Mouse (Mus musculus): ENCODE data around the gene Casz1. TPM values are rescaled to one million over a fixed set of nuclear protein-coding genes. Genes with fewer than 3 reads are reported as not detected.

Casz1 gene
- total and polyA plus RNA-seq, 3 experiments = 0.02 to 0.27 TPM; not detected in 1

DNA sequence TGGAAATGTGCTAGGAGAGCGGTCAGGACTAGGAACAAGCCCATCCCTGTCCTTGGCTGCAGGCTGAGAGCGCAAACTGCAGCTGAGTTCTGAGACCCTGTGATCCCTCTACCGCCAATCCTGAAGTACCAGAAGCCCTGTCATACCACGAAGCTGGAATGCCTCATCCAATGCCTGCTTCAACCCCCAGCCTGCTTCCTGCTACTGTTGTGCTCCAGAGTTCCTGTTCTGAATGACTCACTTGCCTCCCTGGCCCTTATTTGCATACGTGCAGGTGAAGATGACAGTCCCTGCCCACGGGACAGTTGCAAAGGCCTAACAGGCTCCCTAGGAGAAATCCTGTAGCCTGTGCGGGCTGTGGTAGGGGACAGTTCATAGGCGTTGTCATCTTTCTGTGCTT lies 13.3 kb upstream of the Casz1 start:
- peaks cover 9% of the 10 kb centered on the region; the same call in 1 of the 2 replicates for H3K27me3 ChIP-seq (ENCODE audit: insufficient read depth, low read length)

DNA sequence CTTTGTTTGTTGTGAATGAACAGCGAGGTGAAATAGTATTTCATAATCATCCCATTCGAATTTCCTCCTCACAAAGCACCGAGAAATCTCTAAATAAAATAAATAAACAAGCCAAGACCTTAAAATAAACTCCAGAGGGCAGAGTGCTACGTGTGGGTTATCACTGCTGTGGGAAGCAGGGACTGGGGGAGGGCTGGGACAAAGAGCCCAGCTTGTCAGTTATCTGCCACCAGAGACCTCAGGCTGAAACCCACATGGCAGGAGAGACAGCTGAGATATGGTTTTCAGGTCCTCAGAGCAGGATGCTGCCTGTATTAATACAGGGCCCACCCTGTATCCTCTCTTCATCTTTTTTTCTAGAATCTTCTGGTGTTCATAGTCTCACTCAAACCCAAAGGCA lies 9.2 kb upstream of the Casz1 start:
- no peak for DNase-seq (ENCODE audit: low spot score)
- Histone ChIP-seq H3K4me3 (ENCODE audit: low read depth, low read length) (no peak overlapping the region), H3K36me3 (replicated peaks) (no peaks in the 10 kb centered on the region), H3K9me3 (replicated peaks) (no peaks in the 10 kb centered on the region), H3K27me3 (ENCODE audit: insufficient read depth, low read length) (peaks cover 12% of the 10 kb centered on the region; the same call in 1 of the 2 replicates), H3K4me1 (ENCODE audit: insufficient read depth, low read depth, low read length) (no peaks in the 10 kb centered on the region)
- ATAC-seq (ENCODE audit: extremely low read depth, insufficient number of reproducible peaks, low FRiP score, poor library complexity, severe bottlenecking) = no peak
- no peak for TF ChIP-seq CTCF (IDR thresholded peaks at IDR 0.05; ENCODE audit: low read depth, low read length)
- no peak for TF ChIP-seq TAL1 (conservative IDR thresholded peaks at IDR 0.05; ENCODE audit: low read depth, low read length)
- TF ChIP-seq GATA2 (IDR thresholded peaks at IDR 0.05; ENCODE audit: borderline replicate concordance, low read depth, low read length) = no peak
- TF ChIP-seq POLR2AphosphoS5 (IDR thresholded peaks at IDR 0.05; ENCODE audit: insufficient replicate concordance, low read depth, low read length) = no peak
- TF ChIP-seq GATA1 (IDR thresholded peaks at IDR 0.05; ENCODE audit: borderline replicate concordance, low read length) = no peak

More for the DNA sequence above, 13.3 kb upstream of the Casz1 start:
- Histone ChIP-seq H3K9me3 (replicated peaks) (no peaks in the 10 kb centered on the region), H3K4me3 (ENCODE audit: low read depth, low read length) (no peak overlapping the region), H3K4me1 (ENCODE audit: insufficient read depth, low read depth, low read length) (no peaks in the 10 kb centered on the region), H3K36me3 (replicated peaks) (no peaks in the 10 kb centered on the region)
- TF ChIP-seq TAL1 (conservative IDR thresholded peaks at IDR 0.05; ENCODE audit: low read depth, low read length) (no peak), CTCF (IDR thresholded peaks at IDR 0.05; ENCODE audit: low read depth, low read length) (no peak), POLR2AphosphoS5 (IDR thresholded peaks at IDR 0.05; ENCODE audit: insufficient replicate concordance, low read depth, low read length) (no peak), GATA1 (IDR thresholded peaks at IDR 0.05; ENCODE audit: borderline replicate concordance, low read length) (no peak), GATA2 (IDR thresholded peaks at IDR 0.05; ENCODE audit: borderline replicate concordance, low read depth, low read length) (no peak)
- ATAC-seq (ENCODE audit: extremely low read depth, insufficient number of reproducible peaks, low FRiP score, poor library complexity, severe bottlenecking) = no peak
- no peak for DNase-seq (ENCODE audit: low spot score)

DNA sequence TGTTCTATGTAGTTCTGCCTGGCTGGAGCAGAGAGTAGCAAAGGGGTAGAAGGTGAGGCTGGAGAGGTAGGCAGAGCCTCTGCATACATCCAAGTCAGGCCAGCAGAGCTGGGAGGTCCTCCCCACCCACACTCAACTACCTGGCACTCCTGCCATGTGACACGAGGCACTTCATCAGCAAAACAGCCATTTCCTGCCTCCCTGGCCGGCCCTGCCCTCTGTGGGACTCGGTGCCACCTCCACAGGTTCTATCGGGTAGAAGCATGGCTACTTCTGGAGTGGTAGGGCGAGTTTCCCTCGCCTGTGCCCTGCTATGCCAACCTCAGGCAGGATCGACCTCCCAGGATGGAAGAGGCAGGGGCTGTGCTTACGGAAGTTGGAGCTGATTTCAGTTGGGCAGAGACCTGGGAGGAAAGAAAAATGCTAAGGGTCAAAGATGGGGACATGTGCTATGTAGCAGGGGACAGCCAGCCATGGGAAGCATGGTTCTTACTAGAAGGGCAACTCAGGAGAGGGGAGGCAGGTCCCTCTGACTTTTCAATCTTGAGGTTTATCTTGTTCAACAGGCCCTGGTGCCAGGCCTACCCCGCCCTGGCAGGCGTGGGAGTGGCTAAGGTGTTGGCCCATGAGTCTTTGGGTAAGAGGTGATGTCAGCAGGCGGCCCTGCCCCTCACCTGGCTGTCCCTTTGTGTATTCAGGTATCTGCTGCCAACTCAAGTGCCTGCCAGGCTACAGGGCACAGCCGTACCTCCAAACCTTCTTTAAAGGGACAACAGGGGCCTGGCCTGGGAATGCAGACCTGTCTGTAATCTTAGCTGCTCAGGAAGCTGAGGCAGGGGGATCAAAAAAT lies 6.5 kb upstream of the Casz1 start:
- no peak for TF ChIP-seq GATA1 (IDR thresholded peaks at IDR 0.05; ENCODE audit: borderline replicate concordance, low read length)
- TF ChIP-seq TAL1 (conservative IDR thresholded peaks at IDR 0.05; ENCODE audit: low read depth, low read length) = no peak
- TF ChIP-seq POLR2AphosphoS5 (IDR thresholded peaks at IDR 0.05; ENCODE audit: insufficient replicate concordance, low read depth, low read length) = no peak
- TF ChIP-seq GATA2 (IDR thresholded peaks at IDR 0.05; ENCODE audit: borderline replicate concordance, low read depth, low read length) = no peak
- TF ChIP-seq CTCF (IDR thresholded peaks at IDR 0.05; ENCODE audit: low read depth, low read length) = no peak
- Histone ChIP-seq H3K4me3 (ENCODE audit: low read depth, low read length) (no peak overlapping the region), H3K36me3 (replicated peaks) (no peaks in the 10 kb centered on the region), H3K27me3 (ENCODE audit: insufficient read depth, low read length) (peaks cover 12% of the 10 kb centered on the region; the same call in 1 of the 2 replicates), H3K9me3 (replicated peaks) (no peaks in the 10 kb centered on the region), H3K4me1 (ENCODE audit: insufficient read depth, low read depth, low read length) (no peaks in the 10 kb centered on the region)
- DNase-seq (ENCODE audit: low spot score) (no peak), ATAC-seq (ENCODE audit: extremely low read depth, insufficient number of reproducible peaks, low FRiP score, poor library complexity, severe bottlenecking) (no peak)

DNA sequence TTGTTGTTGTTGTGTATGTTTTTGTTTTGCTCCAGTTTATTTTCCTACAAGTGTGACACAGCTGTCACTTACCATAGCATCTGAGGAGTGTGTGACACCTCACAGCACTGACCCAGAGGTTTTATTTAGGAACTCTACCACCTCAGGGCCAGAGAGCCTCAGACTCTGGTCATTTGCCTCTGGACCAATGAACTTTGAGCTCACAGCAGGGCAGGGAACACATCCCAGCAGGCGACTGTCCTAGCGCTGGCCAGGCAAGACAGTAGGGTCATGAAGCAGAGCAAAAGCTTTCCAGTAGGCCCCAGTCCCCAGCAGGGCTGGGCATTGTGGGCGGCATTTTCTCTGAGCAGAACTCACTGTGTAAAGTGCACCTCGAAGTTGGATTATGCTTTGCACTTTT lies 1.2 kb upstream of the Casz1 start:
- Histone ChIP-seq H3K27me3 (ENCODE audit: insufficient read depth, low read length) (peaks cover 24% of the 10 kb centered on the region; the same call in 1 of the 2 replicates), H3K4me3 (ENCODE audit: low read depth, low read length) (no peak overlapping the region), H3K4me1 (ENCODE audit: insufficient read depth, low read depth, low read length) (no peaks in the 10 kb centered on the region), H3K9me3 (replicated peaks) (peaks cover 2% of the 10 kb centered on the region; the same call in 1 of the 2 replicates), H3K36me3 (replicated peaks) (no peaks in the 10 kb centered on the region)
- TF ChIP-seq POLR2AphosphoS5 (IDR thresholded peaks at IDR 0.05; ENCODE audit: insufficient replicate concordance, low read depth, low read length) (no peak), GATA2 (IDR thresholded peaks at IDR 0.05; ENCODE audit: borderline replicate concordance, low read depth, low read length) (no peak), TAL1 (conservative IDR thresholded peaks at IDR 0.05; ENCODE audit: low read depth, low read length) (no peak), GATA1 (IDR thresholded peaks at IDR 0.05; ENCODE audit: borderline replicate concordance, low read length) (no peak), CTCF (IDR thresholded peaks at IDR 0.05; ENCODE audit: low read depth, low read length) (no peak)
- DNase-seq (ENCODE audit: low spot score) (no peak), ATAC-seq (ENCODE audit: extremely low read depth, insufficient number of reproducible peaks, low FRiP score, poor library complexity, severe bottlenecking) (no peak)

DNA sequence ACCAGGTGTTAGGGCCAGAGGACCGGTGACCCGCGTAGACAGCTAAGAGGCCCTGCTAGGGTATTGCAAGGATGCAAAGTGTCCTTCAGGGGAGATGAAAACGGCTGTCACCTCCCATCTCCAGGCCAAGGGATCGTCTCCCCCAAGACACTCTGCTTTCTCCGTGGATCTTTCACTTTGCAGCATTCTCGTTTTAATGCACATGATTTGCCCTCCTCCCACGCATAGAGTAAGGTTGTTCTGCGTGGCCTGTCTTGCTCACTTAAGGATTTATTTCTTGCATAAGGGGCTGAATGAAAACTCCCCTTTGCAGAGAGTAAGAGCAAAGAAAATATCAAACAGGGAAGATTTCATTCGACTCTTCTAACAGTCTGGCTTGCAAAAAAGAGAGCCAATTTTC lies 593 bp upstream of the Casz1 start:
- peaks cover 21% of the 10 kb centered on the region; the same call in 1 of the 2 replicates for H3K27me3 ChIP-seq (ENCODE audit: insufficient read depth, low read length)
- H3K9me3 ChIP-seq (replicated peaks) = peaks cover 2% of the 10 kb centered on the region; the same call in 1 of the 2 replicates
- DNase-seq (ENCODE audit: low spot score) = no peak
- H3K4me1 ChIP-seq (ENCODE audit: insufficient read depth, low read depth, low read length) = no peaks in the 10 kb centered on the region
- no peak for TF ChIP-seq POLR2AphosphoS5 (IDR thresholded peaks at IDR 0.05; ENCODE audit: insufficient replicate concordance, low read depth, low read length)
- no peak for TF ChIP-seq CTCF (IDR thresholded peaks at IDR 0.05; ENCODE audit: low read depth, low read length)
- TF ChIP-seq TAL1 (conservative IDR thresholded peaks at IDR 0.05; ENCODE audit: low read depth, low read length) = no peak
- no peak for TF ChIP-seq GATA1 (IDR thresholded peaks at IDR 0.05; ENCODE audit: borderline replicate concordance, low read length)
- TF ChIP-seq GATA2 (IDR thresholded peaks at IDR 0.05; ENCODE audit: borderline replicate concordance, low read depth, low read length) = no peak
- no peaks in the 10 kb centered on the region for H3K36me3 ChIP-seq (replicated peaks)
- no peak overlapping the region for H3K4me3 ChIP-seq (ENCODE audit: low read depth, low read length)
- no peak for ATAC-seq (ENCODE audit: extremely low read depth, insufficient number of reproducible peaks, low FRiP score, poor library complexity, severe bottlenecking)

DNA sequence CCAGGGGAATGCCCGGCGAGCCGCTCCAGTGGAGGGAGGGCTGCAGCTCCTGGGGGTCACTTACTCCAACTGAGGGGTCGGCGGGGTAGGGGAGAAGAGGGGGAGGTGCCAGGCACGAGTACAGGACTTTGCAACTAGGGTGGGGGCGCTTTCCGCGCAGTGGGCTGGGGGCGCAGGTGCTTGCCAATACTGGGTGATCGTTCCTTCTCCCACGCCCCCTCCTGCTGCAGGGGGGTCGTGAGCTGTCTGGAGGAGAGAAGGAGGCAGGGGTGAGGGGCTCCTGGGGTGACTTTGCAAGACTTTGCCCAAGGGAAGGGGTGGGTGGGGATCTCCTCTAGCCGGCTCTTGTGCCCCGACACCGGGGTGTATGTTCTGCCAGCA lies 541 bp downstream of the Casz1 start:
- TF ChIP-seq POLR2AphosphoS5 (IDR thresholded peaks at IDR 0.05; ENCODE audit: insufficient replicate concordance, low read depth, low read length) = no peak
- TF ChIP-seq GATA1 (IDR thresholded peaks at IDR 0.05; ENCODE audit: borderline replicate concordance, low read length) = no peak
- no peak for TF ChIP-seq CTCF (IDR thresholded peaks at IDR 0.05; ENCODE audit: low read depth, low read length)
- TF ChIP-seq TAL1 (conservative IDR thresholded peaks at IDR 0.05; ENCODE audit: low read depth, low read length) = no peak
- no peak for TF ChIP-seq GATA2 (IDR thresholded peaks at IDR 0.05; ENCODE audit: borderline replicate concordance, low read depth, low read length)
- H3K36me3 ChIP-seq (replicated peaks) = no peaks in the 10 kb centered on the region
- no peak for ATAC-seq (ENCODE audit: extremely low read depth, insufficient number of reproducible peaks, low FRiP score, poor library complexity, severe bottlenecking)
- DNase-seq (ENCODE audit: low spot score) = no peak
- H3K4me3 ChIP-seq (ENCODE audit: low read depth, low read length) = no peak overlapping the region
- peaks cover 2% of the 10 kb centered on the region; the same call in 1 of the 2 replicates for H3K9me3 ChIP-seq (replicated peaks)
- H3K27me3 ChIP-seq (ENCODE audit: insufficient read depth, low read length) = peaks cover 16% of the 10 kb centered on the region; the same call in 1 of the 2 replicates
- no peaks in the 10 kb centered on the region for H3K4me1 ChIP-seq (ENCODE audit: insufficient read depth, low read depth, low read length)
